Mouse (Mus musculus): ENCODE results near the gene Orc5.

DNA sequence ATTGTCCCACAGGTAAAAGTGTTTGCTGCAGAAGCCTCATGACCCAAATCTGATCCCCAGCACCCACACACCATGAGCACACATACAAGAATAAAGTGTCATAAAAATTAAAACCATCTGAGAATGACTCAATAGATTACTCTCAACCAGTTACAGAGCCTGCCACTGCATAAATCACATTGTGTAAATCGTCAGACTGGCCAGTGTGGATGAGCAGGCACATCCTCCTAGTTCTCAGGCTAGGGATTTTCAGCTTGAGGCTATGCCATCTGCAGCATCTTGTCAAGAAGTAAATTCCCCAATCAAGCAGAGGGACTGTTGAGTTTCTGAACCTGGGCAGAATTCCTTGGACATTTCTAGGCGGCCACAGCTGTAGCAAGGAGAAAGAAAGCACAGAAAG, 23.5 kb upstream of the Orc5 start:
- TF ChIP-seq ZMIZ1 (IDR thresholded peaks at IDR 0.05; ENCODE audit: low read depth, low read length): no peak
- TF ChIP-seq UBTF (IDR thresholded peaks at IDR 0.05; ENCODE audit: borderline replicate concordance, insufficient read depth, low read depth, low read length): no peak
- no peak for TF ChIP-seq TAL1 (IDR thresholded peaks at IDR 0.05; ENCODE audit: low read length)
- TF ChIP-seq POLR2A (IDR thresholded peaks at IDR 0.05; ENCODE audit: control insufficient read depth in 1 of 2, insufficient read depth in 1 of 2, low read depth in 1 of 2, low read length in 2 of 2, poor library complexity in 1 of 2): no peak
- TF ChIP-seq ZKSCAN1 (IDR thresholded peaks at IDR 0.05; ENCODE audit: low read depth, low read length): no peak
- no peak for TF ChIP-seq POLR2AphosphoS2 (IDR thresholded peaks at IDR 0.05; ENCODE audit: low read length)
- TF ChIP-seq TCF12 (IDR thresholded peaks at IDR 0.05; ENCODE audit: low read depth, low read length): no peak
- no peak for TF ChIP-seq CTCF (IDR thresholded peaks at IDR 0.05 in 2 of 3, conservative IDR thresholded peaks at IDR 0.05 in 1 of 3; ENCODE audit: control insufficient read depth in 1 of 3, insufficient read depth in 1 of 3, low read depth in 2 of 3, low read length in 3 of 3, poor library complexity in 1 of 3, severe bottlenecking in 1 of 3)
- TF ChIP-seq MXI1 (IDR thresholded peaks at IDR 0.05; ENCODE audit: low read depth, low read length): no peak
- TF ChIP-seq USF1 (IDR thresholded peaks at IDR 0.05; ENCODE audit: low read depth, low read length): no peak
- TF ChIP-seq RAD21 (IDR thresholded peaks at IDR 0.05; ENCODE audit: low read depth, low read length): no peak
- no peak for TF ChIP-seq NRF1 (IDR thresholded peaks at IDR 0.05; ENCODE audit: insufficient read depth, low read depth, low read length, poor library complexity, severe bottlenecking)
